Mouse (Mus musculus) urinary bladder, adult 2 months (tissue): ENCODE data around the gene Tmem136. TPM values are rescaled to one million over a fixed set of nuclear protein-coding genes. Genes with fewer than 3 reads are reported as not detected.

Experiments
- DNase-seq: peaks from one replicate; pipeline ENCODE4 v3.0.0; 2022; ENCODE audit warnings: low spot score
- polyA plus RNA-seq: library from polyadenylated mRNA; depleted of rRNA; stranded (reverse); fragments of >200 nt; gene quantifications from 2 replicates; pipeline ENCODE4 v1.2.3, GENCODE M21; 2012

Tmem136 gene
- polyA plus RNA-seq, 1 experiment, result 6.3 TPM

DNA sequence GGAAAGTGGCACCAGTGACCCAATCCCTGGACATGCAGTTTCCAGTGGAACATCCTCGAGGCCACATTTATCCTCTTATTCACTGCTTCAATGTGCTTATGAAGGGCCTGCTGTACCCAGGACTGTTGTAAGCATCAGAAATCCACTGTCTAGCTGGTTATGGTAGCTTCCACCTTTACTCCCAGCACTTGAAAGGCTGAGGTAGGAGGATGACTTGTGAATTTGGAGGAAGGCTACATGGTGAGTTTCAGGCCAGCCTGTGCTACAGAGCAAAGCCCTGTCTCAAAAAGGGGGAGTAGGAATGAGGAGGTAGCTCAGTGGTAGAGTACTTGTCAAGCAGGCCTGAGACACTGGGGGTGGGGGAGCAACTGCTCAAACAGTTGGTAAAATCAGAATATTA is 8.3 kb downstream of the Tmem136 start:
- DNase-seq, result no peak

DNA sequence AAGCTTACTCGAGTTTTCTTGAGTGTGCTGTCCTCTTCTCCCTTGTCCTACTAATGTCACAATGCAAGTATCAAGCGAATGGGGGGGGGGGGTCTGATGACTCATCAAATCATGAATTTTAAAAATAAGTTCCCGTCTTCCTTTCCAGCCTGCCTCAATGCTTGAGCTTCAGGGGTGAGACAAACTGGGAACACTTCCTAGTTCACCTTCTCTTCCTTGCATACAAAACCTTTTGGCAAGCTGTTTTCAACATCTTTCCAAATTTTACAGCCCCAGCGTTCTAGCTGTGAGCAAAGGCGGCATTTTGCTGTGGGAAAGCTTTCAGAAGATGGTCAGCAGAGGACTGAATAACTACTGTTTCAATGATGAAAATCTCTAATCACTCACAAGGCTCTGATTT is 8.8 kb downstream of the Tmem136 start:
- DNase-seq, result no peak

DNA sequence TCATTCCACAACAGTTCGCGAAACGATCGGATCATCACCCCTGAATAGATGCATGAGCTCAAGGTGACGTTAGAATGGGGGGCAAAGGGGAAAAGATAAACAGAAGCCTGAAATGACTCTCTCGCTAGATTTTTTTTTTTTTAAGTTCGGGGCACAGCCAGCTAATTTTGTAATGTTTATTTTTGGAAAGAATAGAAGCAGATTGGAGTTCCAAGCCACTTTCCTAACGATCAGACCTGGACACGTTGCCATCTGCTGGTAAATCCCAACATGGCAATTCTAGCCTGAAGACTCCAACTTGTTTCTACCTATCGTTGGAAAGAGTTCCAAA is 9.2 kb downstream of the Tmem136 start, which contains the start of gene Arhgef12:
Arhgef12 (minus strand) TSS at position 53 of the 331 bp plus-strand sequence.
- no peak for DNase-seq

DNA sequence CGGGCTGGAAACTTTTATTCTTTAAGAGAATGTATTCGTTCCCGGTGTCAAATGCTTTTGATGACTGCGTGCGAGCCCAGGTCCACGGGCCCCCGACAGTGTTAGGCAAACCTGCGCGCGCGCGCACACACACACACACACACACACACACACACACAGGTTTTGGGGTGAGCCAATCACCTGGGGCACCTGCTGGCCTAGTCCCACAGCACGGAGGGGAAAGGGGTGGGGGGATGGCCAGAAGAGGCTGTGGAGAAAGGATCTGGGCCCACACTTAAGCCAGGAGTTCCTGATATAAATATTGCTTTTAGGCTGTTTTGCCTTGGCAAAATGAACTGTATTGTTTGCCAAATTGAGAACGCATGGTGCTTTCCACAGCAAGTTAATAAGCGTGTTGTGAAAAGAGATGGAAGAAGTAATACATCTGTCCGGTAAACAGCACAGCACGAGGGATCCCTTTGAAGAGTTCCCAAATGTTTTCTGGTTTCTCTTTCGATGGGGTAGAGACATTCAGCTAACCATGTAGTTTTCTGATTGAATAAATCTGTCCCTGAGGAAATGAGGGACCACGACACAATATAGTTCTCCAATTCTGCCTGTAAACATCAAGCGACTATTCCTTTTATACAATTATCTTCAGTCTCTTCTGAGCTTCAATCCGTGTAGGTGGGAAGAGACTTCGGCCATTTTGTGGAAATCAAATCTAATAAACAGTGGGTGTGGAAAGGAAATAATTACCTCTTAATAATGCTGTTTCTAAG is 9.8 kb downstream of the Tmem136 start:
- DNase-seq, result peak; percentile 44

DNA sequence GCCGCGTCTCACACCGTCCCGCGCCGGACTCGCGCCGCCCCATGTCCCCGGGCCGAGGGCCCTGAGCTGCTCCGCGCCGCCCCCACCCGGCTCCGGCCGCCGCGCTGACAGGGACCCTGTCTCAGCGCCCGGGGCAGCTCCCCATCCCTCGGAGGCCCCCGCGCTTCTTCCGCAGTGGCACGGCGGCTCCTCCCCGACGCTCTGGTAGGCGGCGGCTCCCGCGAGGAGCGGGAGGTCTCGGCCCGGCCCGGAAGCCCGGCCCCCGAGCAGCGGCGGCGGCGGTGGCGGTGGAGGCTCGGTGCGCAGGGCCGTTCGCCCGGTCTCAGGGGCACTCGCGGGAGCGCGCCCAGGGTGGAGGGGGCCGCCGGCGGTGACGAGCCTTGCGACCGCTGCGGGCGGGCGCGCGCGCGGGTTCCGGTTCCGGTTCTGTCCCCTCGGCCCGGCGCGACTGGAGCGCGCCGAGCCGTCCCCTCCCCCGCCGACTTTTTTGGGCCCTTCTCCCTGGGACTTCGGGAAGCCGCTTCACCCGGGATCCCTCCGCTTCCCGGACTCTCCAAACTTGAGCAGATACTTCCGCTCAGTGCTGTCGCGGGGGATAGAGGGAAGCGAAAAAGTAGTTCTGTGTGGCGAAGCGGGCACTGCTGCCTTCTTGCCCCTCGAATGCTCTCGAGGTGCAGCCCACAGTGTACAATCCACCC is 10.6 kb downstream of the Tmem136 start:
- DNase-seq, result peak; percentile 87

DNA sequence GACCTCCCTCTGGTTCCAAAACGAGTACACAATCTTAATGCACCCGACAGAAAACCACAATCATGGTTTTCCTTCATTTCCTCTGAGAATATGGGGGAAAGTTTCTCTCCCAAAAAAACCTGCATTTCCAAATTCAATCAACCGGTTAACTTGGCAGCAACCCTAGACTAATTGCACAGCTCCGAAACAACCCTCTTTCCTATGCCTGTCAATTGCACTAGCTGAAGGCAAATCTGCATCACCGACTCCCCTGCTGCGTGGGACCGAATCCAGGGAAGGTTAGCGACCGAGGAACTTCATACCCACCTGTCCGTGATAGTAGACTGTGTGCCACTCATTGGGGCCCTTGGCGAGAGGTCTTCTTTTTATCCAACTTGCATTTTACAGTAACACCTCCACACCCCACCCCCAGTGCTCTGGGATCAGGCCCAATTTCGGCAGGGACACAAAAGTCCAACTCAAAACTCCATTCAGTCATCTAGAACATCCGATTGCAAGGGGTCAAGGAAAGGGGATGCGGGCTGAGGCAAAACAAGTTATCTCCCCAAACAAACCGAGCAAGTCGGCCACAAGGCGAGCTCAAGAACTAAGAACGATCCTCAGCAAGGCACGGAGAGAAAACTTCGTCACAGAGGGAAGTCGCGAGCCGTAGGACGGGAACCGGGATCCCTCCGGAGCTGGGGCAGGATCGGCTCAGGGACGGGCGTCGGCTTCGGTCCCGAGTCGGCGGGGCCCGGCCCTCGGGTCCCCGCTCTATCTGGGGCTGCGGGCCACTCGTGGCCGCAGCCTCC is 11.3 kb downstream of the Tmem136 start:
- DNase-seq, result peak; percentile 36

DNA sequence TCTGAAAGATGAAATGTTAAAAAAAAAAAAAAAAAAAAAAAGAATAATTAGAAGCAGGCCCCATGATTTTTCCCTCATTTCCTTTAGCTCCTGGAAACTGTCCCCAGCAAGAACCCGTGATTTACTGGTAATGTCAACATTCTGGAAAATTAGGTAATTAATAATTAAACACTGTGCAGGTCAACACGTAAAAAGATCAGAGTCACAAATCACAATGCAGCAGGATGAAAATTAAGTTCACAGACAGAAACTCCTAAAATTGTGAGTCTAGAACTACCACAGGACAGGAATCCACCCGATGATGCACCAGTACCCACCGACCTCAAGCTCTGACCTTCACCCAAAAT is 11.9 kb downstream of the Tmem136 start:
- no peak for DNase-seq

DNA sequence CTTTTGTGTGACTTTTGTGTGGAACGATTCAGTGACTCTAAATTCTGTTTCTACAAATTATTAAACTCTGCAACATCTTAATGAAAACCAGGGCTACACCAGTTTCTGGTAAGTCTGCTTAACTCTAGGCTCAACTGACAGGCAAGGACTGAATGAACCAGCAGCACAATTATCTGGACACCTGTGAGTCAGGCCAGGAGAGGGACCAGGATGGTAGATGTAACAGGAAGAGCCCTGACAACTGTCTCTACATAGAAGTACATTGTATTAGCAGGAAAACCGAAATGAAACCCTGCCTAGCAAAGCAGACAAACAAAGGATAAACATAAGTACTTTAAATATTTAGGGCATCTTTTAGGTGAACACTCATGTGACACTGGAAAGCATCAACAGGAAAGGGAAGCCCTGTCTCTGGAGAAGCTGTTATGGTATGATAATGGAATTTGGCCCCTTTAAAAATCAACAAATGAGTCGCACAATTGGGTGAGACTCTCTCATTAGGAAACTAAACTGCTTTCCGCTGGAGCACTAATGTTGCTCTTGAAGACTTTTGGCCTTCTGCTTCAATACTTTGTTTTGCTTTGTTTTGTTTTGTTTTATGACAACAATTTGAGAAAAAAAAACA is 12.6 kb downstream of the Tmem136 start:
- no peak for DNase-seq

DNA sequence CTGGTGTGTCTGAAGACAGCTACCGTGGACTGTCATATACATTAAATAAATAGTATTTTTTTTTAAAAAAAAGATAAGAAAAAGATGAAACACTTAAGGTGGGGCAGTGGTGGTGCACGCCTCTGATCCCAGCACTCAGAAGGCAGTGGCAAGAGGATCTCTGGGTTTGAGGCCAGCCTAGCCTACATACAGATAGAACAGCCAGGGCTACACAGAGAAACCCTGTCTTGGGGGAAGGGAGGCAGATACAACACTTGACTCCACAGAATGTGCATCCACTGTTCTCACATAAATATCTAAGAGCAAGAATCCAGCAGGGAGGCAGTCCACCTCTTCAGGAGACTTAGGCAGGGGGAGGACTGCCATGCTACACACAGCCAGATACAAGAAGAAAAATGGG is 13.4 kb downstream of the Tmem136 start:
- no peak for DNase-seq

DNA sequence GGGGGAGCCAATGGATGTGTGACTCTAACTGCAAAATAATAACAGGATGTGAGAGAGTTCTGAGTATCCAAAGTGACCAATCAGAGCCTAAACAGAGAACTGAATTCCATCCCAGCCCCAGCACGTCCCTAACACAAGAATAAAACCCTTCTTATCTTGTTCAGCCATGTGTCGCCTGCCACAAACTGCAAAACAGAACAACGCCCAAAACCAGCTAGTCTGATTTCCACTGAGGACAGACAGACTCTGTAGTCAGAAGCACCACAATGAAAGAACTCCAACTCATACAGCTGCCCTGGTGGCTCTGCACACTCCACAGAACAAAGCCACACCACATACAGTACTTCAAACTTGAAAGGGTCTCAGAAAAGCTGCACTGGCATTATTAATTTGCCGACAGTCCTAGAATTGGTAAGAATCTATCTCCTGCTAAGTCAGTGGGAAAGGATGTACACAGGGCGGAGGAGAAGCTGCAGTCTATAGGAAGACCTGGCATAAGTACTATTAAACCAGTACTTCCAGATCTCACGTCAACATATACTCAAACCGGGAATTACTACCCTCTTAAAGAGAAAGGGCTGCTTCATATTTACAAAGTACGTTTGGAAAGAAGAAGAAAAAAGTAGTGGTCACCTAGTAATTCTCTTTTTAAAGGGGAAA is 14.3 kb downstream of the Tmem136 start:
- no peak for DNase-seq

DNA sequence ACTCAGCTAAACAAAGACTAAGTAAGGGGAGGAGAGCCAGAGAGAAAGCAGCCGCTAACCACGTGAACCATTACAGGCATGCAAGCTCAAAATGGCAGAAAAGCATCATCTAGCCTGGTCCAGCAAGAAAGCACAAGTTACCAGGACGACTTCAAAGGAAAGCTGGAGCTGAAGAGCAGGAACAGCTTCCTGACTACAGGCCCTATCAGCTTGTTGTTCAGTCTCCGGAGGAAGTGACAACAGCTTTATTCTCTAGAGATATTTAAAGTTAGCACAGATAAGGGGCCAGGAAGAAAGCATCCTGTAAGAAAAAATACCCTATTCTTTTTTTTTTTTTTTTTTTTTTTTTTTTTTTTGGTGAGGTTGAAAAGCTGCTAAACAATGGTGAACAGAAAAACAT is 17.4 kb downstream of the Tmem136 start:
- no peak for DNase-seq

DNA sequence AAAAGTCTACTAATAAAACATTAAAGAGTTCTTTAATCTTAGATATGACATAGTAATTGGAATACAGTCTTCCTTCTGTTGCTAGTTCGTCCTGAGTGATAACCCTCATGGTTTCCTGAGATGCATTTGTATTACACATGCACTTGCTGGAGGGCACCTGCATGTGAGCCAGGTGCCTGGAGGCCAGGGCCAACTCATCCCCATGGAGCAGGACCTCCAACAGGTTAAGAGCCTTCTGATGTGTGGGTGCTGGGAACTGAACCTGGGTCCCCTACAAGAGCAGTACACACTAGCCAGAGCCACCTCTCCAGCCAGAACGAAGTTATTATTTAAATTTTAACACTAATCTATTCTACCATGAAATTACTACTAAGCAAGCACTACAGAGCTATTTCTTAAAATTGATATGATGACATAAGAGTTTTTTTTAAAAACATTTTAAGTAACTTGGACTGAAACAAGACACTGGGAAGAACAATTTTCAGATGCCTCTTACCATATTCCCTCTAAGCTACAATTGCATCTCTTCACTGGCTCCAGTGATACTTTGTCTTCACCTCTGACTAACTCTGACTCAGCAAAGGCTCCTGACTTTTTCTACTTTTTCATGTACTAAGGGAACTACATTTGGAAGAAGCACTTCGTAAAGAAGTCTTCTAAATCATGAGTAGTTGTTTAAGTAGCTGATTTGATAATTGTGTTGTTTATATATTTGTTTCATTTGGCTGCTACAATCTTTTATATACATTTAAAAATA is 18.4 kb downstream of the Tmem136 start:
- DNase-seq, result no peak

DNA sequence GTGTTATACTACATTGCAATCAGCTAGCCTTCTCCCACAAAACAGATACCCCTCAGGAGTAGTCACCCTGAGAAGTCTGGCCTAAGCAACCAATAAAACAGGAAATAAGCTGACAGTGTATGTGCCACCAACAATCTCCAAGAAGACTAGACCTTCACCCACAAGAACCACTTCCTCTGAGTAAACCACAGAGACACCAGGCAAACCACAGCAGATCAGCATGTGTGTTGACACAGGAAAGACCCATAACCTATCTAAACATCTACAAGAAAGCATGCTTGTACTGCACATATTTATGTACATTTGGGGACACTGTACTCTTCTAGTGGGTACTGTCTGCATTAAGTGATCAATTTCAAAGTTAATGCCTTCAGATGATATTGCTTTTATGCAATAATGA is 20.0 kb downstream of the Tmem136 start:
- no peak for DNase-seq

DNA sequence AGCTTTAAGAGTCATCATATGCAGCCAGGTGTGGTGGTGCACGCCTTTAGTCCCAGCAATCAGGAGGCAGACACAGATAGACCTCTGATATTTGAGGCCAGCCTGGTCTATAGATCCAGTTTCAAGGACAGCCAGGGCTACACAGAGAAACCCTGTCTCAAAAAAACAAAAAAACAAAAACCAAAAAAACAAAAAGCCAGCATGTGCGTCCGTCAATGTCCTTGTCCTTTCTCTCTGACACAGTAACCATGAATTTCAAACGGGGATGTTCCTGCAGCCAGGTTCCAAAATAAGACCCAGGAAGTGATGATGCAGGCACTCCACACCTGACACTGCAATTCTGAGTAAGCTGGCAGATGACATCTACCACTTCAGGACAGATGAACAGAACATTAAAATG is 21.5 kb downstream of the Tmem136 start:
- no peak for DNase-seq

DNA sequence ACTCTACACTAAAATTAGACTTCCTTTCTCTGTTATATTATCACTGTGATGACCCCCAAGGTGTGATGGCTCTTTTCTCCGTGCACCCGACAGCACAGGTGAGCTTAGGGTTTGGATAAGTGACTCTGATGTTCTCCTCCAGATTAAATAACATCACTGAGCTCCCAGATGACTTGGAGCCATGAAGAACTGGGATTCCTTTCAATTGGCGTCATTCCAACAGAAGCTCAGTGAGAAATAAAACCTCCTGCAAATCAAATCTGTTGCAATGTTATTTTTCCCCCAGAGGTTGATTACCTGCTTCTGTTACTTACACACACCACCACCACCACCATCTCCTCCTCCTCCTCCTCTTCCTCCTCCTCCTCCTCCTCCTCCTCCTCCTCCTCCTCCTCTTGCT is 22.6 kb downstream of the Tmem136 start:
- DNase-seq, result no peak

DNA sequence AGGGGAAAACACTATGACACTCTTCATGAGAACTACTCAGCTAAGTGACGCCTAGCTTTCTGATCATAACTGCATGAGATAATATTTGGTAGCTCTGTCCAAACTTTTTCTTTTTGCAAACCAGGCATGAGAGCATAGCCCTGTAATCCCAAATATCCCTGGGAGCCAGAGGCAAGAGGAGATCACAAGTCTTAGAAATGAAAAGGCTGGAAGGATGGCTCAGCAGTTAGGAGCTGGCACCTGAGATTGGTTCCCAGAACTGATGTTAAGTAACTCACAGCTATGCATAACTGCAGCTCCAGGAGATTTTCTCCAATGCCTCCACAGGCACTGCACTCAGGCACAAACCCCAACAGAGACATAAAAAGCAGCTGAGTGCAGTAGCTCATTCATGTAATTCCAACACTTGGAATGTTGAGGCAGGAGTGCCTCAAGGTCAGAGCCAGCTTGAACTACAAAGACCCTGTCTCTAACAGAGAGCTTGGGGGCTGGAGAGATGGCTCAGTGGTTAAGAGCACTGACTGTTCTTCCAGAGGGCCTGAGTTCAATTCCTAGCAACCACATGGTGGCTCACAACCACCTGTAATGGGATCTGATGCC is 30.6 kb downstream of the Tmem136 start:
- DNase-seq, result no peak

DNA sequence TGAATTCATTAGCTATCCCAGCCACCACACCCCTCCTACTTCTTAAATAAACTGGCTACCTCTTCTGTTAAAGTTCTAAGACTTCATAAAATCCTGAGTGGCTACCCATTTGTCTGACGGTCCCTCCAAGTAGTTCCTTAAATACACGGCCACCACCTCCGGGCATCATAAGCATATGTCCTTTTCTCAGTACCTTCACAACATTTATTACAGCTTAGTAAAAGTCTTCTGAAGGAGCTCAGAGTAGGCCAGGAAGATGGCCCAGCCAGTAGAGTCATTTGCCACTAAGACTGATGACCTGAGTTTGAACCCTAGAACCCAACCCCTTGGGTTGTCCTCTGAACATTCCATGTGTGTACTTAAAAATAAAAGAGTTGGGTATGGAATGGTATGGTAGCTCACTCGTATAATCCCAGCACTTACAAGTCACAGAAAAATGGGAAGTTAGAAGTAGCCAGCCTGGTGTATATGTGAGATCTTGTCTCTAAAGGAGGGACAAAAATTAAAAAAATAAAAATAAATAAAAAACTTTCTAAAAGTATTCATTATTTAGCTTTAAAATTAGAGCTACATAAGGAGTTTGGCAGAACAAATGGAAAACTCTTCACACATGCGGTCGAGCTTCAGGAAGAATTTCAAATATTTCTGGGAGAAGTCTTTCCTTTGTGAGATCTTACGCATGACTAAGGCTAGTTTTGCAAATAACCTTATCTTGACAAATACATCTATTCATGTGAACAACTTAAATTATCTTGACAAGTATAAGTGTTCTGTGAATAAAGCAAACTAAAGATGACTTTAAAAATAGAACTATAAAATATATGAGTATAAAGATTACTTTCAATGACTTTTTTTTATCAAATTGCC is 31.6 kb downstream of the Tmem136 start:
- DNase-seq, result no peak

DNA sequence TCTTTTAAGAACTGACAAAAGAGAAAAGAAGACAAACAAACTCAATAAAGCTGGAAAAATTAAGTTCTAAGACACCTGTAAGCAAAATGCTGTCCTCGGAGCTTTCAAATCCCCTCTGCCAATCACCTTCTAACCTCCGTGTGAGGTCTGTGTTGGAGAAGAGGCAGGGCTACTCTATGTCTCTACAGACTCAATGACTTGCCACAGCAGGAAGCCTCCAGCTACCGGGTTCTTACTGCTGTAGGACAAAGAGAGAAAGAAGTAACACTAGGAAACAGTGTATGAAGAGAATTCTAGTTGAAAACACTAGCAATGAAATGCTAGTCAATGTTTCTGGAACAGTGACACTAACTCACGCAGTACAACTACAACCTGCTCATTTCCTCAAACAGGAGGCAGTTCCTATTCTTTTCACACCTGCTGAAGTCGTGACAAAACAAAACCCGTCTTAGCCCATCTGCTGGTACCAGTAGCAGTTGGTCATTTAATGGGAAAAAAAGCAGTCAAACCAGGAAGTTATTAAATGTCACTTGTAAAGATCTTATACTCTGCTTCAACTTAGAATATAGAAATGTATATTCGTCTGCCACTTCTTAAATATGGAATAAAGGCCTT is 32.8 kb downstream of the Tmem136 start:
- no peak for DNase-seq

DNA sequence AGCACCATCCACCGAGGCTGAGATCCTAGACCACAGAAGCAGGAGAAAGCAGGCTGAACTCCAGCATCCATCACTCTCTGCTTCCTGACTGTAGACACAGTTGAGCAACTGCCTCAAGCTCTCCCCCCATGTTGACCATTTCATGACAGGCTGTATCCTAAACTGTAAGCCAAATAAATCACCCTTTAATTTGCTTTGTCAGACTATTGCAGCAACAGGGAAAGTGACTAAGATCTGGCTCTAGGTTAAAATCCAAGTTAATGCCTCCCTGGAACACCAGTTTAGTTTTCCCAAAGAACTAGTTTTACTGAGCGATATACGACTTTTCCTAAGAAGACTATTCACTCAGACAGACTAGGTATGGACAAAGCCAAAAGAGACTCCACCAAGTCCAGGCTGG is 37.7 kb downstream of the Tmem136 start:
- no peak for DNase-seq
